Mouse (Mus musculus) testis, adult 2 months (tissue): Measurements from ENCODE around the gene Rprd1b.

ENCODE experiments used
- CTCF ChIP-seq: fragments of 200-500 bp; IDR thresholded peaks from 2 replicates; pipeline ENCODE4 v1.5.1; 2012; ENCODE audit warnings: low read depth, mild to moderate bottlenecking, inconsistent platforms, low read length, moderate library complexity; ENCODE audit not compliant: control insufficient read depth, insufficient read depth, insufficient replicate concordance
- POLR2A ChIP-seq: fragments of 200-500 bp; IDR thresholded peaks from 2 replicates; pipeline ENCODE4 v1.6.1; 2012; ENCODE audit warnings: low read depth, mild to moderate bottlenecking, inconsistent platforms, low read length, moderate library complexity; ENCODE audit not compliant: control insufficient read depth

DNA sequence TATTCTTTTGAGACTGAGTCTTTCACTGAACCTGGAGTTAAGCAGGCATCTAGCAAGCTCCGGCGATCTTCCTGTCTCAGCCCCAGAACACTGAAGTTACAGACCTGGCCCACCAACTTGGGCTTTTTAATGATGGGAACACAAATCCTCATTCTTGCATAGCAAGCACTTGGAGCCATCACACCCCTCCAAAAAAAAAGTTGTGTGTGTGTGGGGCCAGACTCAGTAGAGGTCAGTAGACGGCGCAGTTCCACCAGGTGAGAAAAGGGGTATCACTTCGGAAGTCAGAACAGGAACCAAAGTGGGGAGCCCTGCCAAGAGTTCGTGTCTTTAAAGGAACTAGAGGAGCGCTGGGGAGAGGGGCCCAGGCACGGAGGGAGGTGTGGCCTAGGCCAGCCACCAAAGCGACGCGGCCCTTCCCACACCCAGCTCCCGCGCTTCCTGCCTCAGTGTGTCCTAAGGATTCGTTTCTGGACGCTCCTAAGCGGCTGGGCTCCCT is 393 bp upstream of the Rprd1b start:
- TF ChIP-seq POLR2A (no peak), CTCF (no peak)
